Mouse (Mus musculus) kidney, postnatal 10 days (tissue): ENCODE measurements at regions not wholly inside any gene's neighbourhood (a gene's known extent, or its start where the extent isn't known, plus 50 kb on each side); places are given as distances from the start of the nearest gene placed in this dataset.
A peak's percentile ranks its signal among the peaks of the same experiment; 100 is the strongest.

Source experiments
- DNase-seq: peaks from one replicate; pipeline ENCODE4 v3.0.0; 2021; ENCODE audit warnings: mixed read lengths

- DNase-seq, result no peak
These were observed 130.7 kb downstream of the Cep170 start for GRCm38 (mm10) chr1:176683146-176683545.

DNA sequence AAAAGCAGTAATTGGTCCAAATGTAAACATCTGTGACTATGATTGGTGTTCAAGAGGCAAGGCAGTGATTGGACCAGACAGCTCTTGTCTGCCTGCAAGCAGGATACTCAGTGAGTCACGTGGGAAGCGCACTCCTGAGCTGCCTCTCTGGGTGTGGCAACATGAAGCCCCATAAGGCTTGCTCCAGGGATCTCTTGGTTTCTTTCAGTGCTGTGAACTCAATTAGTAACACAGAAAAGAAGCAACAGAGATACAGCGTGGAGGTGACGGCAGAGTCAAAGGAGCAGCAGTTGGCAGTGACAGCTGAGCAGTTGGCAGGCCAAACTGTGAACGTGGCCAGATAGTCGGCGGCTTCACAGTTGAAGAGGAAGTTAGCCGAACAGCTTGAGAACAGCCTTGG lies 131.9 kb downstream of the Cep170 start:
- DNase-seq, result no peak

GRCm38 (mm10) chr1:176675184-176675583 lies 138.7 kb downstream of the Cep170 start:
- DNase-seq, result no peak

DNA sequence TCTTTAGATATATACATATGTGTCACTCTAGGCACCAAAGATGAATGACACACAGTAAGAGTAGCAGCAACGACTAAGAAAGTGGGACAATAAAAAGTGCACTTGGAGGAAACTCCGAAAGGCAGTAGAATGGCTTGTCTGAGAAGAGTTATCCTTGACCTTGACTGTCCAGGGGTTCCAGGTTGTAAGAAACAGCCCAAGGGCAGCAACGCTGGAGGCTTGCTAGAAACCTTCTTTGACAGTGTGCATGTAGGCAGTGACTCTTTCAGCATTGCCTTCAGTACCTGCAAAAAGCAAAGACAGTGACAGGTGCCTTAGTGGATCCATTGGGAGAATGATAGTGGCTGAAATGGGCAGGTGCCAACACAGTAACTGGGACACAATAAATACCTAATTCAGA lies 142.8 kb downstream of the Cep170 start:
- no peak for DNase-seq

GRCm38 (mm10) chr1:176667552-176668306 lies 146.1 kb downstream of the Cep170 start:
- DNase-seq, result no peak

DNA sequence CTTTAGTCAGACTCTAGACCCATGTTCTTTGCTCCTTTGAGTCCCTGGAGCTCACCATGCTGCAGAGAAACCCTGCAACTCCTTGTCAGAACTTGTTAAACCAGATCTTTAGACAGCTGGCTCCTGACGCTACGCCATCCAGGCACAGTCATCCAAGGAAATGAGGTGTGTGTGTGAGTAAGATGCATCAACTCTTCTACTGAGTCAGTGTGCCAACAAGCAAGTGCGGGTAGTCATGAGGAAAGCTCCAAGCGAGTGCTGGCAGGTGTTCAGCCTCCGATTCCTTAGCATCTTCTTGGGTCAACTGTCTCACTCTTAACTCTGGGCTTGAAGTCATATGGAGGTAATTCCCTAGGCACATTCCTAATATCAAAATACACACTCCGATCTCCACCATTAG lies 153.6 kb downstream of the Cep170 start:
- DNase-seq, result no peak

DNA sequence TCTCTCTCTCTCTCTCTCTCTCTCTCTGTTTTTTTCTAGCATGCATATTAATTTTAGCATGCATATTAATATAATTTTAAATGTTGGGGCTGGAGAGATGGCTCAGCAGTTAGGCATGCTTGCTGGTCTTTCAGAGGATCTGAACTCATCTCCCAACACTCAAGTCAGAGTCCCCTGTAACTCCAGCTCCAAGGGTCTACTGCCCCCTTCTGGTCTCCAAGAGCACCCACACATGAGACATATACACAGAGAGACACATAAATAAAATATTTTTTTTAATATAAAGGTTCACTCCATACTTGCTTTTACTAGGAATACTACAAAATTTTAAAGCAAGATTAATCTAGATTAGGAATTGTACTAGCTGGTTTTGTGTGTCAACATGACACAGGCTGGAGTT lies 155.2 kb downstream of the Cep170 start:
- DNase-seq, result no peak

GRCm38 (mm10) chr1:176655487-176656333 lies 158.2 kb downstream of the Cep170 start:
- DNase-seq, result no peak

- no peak for DNase-seq
These were observed 169.6 kb downstream of the Cep170 start for GRCm38 (mm10) chr1:176644248-176644647.

DNA sequence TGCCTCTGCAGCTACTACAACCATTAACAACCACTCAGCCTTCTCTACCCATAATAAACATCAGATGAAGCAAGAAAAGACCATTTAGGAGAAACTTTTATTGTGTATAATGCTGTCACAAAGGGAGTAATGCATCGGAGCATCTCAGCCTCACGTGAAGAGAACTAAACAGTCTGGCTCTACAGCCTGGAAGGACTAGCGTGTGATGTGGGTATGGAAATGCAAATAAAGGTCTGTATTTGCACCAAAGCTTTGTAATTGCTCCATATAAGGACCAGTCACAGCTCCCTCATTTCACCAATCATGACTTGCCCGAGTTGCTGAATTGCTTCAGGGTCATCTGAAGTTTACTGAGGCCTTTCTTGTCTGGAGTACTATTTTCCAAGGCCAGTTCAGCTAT lies 190.7 kb downstream of the Cep170 start:
- DNase-seq, result no peak

GRCm38 (mm10) chr1:176622213-176622612 lies 191.7 kb downstream of the Cep170 start:
- no peak for DNase-seq

GRCm38 (mm10) chr1:176621285-176621684 lies 192.6 kb downstream of the Cep170 start:
- no peak for DNase-seq

- no peak for DNase-seq
These were observed 195.0 kb downstream of the Cep170 start for GRCm38 (mm10) chr1:176618896-176619295.

DNA sequence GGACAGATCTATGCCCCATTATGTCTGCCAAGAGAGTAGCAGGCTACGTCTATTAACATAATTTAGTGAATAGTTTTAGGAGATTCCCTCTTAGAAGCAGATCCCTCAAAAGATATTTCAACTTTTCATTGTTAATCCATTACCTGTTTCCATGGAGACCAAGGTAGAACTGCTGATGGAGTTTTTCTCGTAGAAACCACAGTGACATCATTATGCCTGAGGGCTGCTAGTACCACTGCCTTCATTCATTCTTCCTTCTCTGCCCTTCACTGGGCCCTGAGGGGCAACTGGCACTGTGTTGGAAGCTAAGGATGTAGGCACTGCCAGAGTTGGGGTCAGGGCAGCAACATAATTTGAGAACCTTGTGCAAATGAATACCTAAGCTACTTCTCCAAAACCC lies 198.2 kb downstream of the Cep170 start:
- DNase-seq, result no peak

GRCm38 (mm10) chr1:176594312-176594711 lies 219.6 kb downstream of the Cep170 start:
- no peak for DNase-seq

DNA sequence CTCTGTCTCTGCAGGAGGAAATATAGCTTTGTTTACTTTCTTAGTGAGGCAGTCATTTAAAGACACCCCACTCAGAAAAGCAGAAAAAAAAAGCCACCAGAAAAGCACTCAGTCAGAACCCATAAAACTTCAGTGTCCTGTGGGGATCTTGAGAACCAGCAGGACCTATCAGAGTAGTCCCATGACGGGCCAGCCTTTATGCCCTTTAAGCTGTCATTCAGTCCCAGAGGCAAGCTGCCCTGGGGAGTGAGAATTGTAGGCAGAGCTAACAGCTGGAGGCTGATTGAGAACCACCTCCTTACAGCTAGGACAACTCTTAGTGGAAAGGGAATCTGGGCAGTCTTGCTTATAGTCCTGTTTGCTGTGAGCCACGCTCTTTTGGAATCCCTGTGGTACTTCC lies 225.7 kb downstream of the Cep170 start:
- no peak for DNase-seq

GRCm38 (mm10) chr1:176573703-176574102 lies 240.2 kb downstream of the Cep170 start:
- no peak for DNase-seq

- DNase-seq, result no peak
These were observed 255.1 kb downstream of the Cep170 start for GRCm38 (mm10) chr1:176558457-176559415.

DNA sequence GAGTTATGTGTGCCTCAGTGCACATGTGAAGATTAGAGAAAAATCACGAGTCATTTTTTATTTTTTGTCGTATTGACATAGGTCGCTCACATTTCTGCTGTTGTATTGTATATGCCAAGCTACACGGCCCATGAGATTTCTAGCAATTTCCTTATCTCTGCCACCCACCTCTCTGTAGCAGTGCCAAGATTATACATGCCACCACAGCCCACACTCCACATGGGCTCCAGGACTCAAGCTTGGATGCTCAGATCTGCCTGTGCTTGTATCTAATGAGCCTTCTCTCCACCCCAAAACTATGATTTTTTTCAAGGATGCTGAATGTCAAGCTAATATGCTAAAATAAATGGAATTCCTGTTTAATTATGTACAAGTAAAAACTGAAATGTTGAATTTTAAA lies 259.3 kb upstream of the Pld5 start:
- DNase-seq, result no peak

DNA sequence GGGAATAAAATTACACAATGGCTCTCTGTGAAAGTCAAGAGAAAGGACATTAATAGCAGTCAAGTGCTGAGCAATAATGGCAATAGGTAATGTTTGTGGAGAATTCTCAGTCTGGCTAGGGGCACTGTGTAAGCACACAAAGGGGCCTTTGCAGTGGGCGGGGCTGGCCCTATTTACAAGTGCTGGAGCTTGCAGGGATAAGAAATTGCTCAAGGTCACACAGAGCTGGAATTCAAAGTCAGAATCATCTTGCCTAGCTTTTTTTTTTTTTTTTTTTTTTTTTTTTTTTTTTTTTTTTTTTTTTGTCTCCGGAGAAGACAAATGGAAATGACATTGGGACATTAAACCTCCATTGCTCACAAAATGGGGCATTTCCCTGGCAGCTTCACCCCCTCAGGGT lies 253.9 kb upstream of the Pld5 start:
- no peak for DNase-seq

- DNase-seq, result no peak
These were observed 236.4 kb upstream of the Pld5 start for GRCm38 (mm10) chr1:176511467-176511866.

DNA sequence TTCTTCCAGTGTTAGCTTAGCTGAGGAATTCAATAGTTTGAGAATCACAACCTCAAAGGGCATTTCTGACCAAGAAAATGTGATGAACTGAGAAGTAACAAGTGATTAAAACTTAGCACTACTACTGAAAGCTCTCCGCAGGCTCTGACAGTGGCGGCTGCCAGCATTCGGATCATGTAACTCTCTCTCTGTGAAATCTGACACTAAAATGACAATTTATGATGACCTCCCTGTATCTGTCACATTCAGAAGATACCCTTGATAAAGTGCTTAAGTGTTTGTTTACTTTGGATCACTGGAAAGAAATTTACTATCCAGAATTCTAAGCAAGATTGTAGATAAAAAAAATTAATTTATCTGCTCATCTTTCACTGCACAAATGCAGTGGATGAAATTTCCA lies 230.3 kb upstream of the Pld5 start:
- DNase-seq, result peak; percentile 40

- peak; percentile 7 for DNase-seq
These were observed 229.6 kb upstream of the Pld5 start for GRCm38 (mm10) chr1:176504731-176505130.
